Mouse (Mus musculus) cerebellum, adult 2 months (tissue): ENCODE data around the gene Fam57a.

Experiments used
- CTCF ChIP-seq: fragments of 200-500 bp; IDR thresholded peaks from 2 replicates; pipeline ENCODE4 v1.5.1; 2011; ENCODE audit warnings: low read depth, mild to moderate bottlenecking, control low read depth, low read length, moderate library complexity, borderline replicate concordance; ENCODE audit not compliant: insufficient read depth
- POLR2A ChIP-seq: fragments of 200-500 bp; IDR thresholded peaks from 2 replicates; pipeline ENCODE4 v1.6.1; 2011; ENCODE audit warnings: low read length, control low read depth, borderline replicate concordance; ENCODE audit not compliant: insufficient read depth

DNA sequence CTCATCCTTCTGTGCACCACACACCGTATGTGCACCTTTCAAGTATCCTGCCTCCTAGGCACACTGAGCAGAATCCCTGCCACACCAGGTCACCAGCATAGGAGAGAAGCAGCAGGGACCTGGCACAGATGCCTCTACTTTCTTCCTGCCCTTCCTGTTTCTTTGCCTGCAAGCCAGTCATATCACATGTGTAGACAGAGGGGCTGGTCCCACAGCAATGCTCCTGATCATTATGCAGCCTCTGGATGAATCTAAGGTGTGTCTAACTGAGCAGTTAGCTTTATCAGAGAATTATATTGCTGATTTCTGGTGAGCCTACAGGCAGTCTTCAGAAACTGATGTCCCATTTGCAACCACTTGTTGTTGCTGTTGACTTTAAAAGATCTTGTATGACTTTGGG, 34.3 kb upstream of the Fam57a start:
- TF ChIP-seq POLR2A: no peak
- TF ChIP-seq CTCF: no peak
